Mouse (Mus musculus) Muller cell, postnatal 12 days (primary cell): ENCODE results near the gene Arhgap36.

Source experiments
- DNase-seq: peaks from one replicate; pipeline ENCODE4 v3.0.0-alpha.2; 2015; ENCODE audit errors: inconsistent ontology term

Arhgap36 gene

DNA sequence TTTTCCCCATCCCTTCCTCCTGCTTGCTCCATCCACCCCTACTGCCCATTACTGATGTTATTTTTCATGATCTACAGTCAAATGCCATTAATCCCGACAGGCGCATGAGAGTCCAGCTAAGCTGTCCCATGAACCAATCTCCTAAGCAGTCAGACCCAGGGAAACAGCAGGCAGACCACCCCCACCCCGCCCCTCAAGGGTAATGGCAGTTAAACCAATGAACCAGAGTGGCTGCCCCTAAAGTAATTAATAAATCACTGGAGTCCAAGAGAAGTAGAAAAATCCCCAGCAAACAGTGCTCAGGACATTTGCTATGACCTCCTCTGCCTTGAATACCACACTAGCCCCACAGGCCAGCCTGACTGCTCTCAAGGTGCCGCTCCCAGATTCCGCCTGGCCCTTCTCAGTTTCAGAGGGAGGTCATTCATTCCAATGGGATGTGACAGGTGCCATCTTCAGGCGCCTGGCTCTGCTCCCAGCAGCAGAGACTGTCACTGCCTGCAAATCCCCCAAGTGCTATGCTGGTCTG is at the start of gene Arhgap36:
Gene Arhgap36 (plus strand): TSS at position 504 of the 529 bp plus-strand sequence.
- no peak for DNase-seq

DNA sequence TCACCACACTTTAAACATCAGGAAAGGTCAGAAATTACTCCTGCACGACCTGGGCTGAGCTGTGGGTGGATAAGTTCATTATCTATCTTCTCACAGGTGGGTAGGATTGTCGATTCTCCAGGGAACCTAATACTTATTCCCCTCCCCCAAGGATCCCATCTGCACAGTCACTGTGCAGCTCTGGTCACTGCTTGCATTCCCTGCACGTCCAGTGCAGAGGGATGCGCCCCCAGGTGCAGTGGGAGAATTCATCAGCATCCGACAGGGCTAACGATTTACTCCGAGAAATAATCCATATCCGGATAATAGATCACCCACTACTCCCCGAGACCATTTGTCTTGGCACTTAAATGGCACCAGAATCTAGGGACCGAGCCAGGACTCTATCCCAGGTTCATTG is 6.0 kb upstream of the Arhgap36 start:
- DNase-seq = no peak

DNA sequence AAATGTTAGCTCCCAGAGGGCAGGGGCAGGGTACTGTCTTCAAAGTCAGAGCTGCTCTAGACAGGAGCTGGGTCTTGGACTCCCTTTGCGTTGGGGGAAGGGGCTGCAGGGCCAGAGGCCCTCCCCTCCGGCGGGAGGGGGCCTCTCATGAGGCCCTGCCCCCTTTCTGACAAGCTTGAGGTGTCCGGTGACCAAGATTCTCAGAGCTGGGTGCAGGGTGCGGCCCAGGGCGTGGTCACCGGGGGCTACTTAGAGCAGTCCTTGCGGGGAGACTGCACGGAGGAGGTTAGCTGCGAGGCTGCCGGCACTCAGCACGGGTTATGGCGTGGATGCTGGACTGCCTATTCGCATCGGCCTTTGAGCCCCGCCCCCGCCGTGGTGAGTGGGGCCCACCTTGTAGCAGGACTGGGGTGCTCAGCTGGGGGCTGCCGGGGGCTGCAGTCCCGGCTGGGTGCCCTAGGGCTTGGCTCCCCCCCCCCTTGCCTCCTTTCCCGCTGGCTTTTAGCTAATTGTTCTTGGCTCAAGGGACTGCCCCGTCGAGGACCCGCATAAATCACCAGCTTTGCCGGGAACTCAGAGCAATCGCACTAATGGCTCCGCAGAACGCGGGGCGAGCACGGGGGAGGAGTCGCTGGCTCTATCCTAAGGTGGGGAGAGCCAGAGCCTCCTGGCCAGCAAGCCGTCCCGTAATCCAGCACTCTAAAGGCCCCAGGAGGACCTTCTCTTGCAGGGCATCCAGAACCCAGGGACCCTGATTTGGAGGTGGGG is 6.7 kb downstream of the Arhgap36 start:
- DNase-seq = no peak

DNA sequence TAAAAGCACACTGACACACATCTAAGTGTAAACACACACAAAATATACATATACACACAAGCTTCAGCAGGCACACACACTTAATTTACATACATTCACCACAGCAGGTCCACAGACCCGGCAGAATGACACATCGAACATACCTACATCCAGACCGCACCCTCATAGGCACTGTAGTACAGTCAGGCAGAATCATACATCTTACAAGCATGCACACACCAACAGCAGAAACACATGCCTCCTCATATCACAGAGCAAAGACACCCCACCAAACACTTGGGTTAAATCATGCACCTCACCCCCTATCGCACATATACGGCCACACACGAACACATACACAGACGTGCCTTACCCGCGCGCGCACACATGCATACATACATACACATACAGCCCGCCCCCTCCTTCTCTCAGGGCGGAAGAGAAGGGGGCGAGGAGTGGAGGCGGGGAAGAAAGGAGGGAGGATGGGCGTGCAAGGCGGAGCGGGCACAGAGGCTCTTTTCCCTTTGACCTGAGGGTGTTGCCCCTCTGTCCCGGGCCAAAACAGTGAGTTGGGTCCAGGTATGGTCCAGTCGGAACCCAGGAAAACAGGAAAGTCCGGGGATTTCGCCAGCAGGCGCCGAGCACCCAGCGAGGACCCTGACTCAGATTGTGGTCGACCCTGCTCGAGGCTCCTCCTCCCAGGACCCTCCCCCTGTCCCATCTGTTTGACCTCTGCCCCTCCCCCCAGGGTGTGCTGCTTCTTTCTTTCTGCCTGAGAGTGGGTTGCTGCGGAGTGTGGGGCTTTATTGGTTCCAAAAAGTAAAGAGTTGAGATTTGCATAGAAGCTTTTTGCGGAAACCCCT is 16.4 kb downstream of the Arhgap36 start:
- no peak for DNase-seq

DNA sequence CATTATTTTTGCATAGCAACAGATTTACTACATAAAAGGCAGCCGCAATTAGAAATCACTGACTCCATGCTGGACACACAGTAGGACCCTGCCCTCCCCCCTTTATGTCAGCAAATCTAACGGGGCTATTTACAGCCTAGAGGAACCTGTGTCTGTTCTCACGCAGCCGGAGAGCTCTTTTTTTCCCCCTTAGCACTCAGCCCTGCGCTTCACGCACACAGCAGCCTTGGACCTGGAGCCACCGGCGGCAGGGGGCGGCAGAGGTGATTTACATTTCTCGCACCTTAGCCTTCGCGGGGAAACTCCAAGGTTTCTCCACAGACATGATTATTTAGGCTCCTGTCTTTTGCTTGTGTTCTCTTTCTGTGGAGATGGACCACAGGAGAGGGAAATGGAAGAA is 17.1 kb downstream of the Arhgap36 start:
- DNase-seq = no peak

DNA sequence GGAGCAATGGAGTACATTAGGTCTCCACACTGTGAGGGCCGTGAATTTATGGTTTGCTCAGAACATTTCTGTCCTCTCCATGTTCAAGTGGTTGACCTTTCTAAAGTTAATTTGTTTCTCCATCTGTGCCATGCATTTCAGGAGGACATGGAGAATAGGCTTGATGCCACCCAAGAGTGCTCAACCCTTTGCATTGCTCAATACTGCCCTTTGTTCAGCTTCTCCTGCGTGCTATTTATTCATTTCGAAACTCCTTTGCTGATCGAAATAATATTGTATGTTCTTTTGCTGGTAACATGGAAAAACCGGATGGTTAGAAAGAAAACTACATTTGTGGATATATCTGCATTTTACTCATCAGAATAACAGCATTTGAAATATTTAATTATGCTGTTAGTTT is 25.4 kb downstream of the Arhgap36 start:
- no peak for DNase-seq

GRCm38 (mm10) chrX:49493739-49494449 is 30.1 kb downstream of the Arhgap36 start:
- no peak for DNase-seq
